Mouse (Mus musculus): Measurements from ENCODE around the gene Esr1.

DNA sequence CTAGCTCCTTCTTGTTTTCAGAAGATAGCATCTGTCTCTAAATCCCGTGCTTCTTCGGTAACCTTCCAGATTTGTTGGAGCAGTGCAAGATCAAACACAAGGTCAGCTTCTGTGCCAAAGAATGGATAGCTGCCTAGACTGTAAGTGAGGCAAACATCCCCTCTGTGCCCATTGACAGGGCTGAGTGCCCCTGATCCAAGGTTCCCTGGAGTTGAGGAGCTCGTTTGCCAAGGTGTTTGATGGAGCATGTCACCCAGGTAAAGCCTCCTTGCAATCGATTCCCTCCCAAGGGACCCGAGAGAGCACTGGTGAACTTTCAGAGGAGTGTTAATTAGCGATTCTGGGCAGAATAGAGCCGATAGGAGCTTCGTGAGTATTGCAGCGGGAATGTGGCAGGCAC is 416.9 kb downstream of the Esr1 start:
- TF ChIP-seq CTCF (IDR thresholded peaks at IDR 0.05; ENCODE audit: control insufficient read depth, insufficient read depth, insufficient replicate concordance, low read depth, low read length) (no peak), POLR2A (IDR thresholded peaks at IDR 0.05; ENCODE audit: control insufficient read depth, low read depth, low read length) (no peak)
